In the genomic region with DNA sequence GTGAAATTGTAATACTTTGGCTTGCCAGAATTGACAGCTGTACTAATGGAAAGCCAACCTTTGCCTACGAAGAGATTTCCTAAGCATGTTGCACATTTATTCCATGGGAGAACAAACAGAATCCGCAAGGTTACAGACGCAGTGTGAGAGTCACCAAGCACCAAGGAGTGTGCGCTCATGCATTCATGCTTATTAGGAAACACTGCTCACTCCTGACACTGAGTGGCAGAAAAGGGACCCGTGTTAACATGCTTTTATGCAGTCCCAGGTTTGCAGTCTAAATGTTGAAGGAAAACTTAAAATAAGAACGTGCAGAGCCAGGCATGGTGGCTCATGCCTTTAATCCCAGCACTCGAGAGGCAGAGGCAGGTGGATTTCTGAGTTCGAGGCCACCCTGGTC, we compare ENCODE assay signal across 20 mouse cellular contexts.
"Had no signal": no experiment of that assay in that cellular context is flagged by ENCODE, and none has a peak within 500 bp of the region (broad histone marks: within the 10 kb centered on the region; RNA-seq: fewer than 3 reads in every experiment).

No protein-coding gene starts in this region.

- H3K36me3 ChIP-seq: limb, embryonic 12.5 days; limb, embryonic 15.5 days; liver, embryonic 15.5 days; lung, embryonic 15.5 days; midbrain, embryonic 12.5 days; stomach, embryonic 15.5 days had no signal

- DNase-seq: kidney, adult 2 months; kidney, postnatal 25 days; left cerebral cortex, postnatal 4 days; lung, adult 18-20 months; lung, postnatal 10 days; lung, postnatal 36 days; right cerebral cortex, postnatal 25 days; spleen, adult 18-20 months; thymus, postnatal 25 days had no signal

- H3K4me1 ChIP-seq: limb, embryonic 12.5 days; limb, embryonic 15.5 days; liver, embryonic 15.5 days; lung, embryonic 15.5 days; megakaryocyte, embryonic 14.5 days; midbrain, embryonic 12.5 days; stomach, embryonic 15.5 days had no signal

- H3K9ac ChIP-seq: limb, embryonic 12.5 days; limb, embryonic 15.5 days; liver, embryonic 15.5 days; lung, embryonic 15.5 days; midbrain, embryonic 12.5 days; stomach, embryonic 15.5 days had no signal

- H3K27ac ChIP-seq: kidney, postnatal 0 days; limb, embryonic 12.5 days; limb, embryonic 15.5 days; liver, embryonic 15.5 days; lung, embryonic 15.5 days; midbrain, embryonic 12.5 days; stomach, embryonic 15.5 days had no signal

- H3K9me3 ChIP-seq: limb, embryonic 12.5 days; limb, embryonic 15.5 days; liver, embryonic 15.5 days; lung, embryonic 15.5 days; midbrain, embryonic 12.5 days; stomach, embryonic 15.5 days had no signal

- ATAC-seq: intestine, postnatal 0 days; midbrain, embryonic 16.5 days had no signal

- H3K4me3 ChIP-seq: limb, embryonic 12.5 days; limb, embryonic 15.5 days; liver, embryonic 15.5 days; lung, embryonic 15.5 days; megakaryocyte, embryonic 14.5 days; midbrain, embryonic 12.5 days; stomach, embryonic 15.5 days had no signal

- H3K4me2 ChIP-seq: limb, embryonic 12.5 days; limb, embryonic 15.5 days; liver, embryonic 11.5 days; liver, embryonic 15.5 days; lung, embryonic 15.5 days; midbrain, embryonic 12.5 days; stomach, embryonic 15.5 days had no signal

- H3K27me3 ChIP-seq: megakaryocyte, embryonic 14.5 days had no signal
